In the genomic region with DNA sequence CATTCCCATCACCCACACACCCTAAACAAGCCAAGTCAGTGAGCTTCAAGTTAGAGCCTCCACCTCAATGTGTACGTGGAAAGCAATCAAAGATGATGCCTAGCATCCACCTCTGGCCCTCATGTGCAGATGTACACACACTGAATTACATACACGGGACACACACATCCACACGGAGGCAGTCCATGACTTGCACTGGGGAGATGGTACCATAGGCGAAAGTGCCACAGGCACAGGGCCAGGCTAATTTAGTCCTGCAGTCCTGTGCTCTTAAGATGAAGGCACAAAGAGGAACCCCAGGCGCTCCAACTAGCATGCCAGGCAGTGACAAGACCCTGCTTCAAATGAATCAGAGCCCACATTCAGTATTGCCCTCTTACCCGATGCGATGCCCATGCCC, we compare ENCODE assay signal across 18 mouse cellular contexts.
"Had no signal": no experiment of that assay in that cellular context is flagged by ENCODE, and none has a peak within 500 bp of the region (broad histone marks: within the 10 kb centered on the region; RNA-seq: fewer than 3 reads in every experiment).

No protein-coding gene starts in this region.

- H3K9me3 ChIP-seq: midbrain, embryonic 10.5 days; midbrain, embryonic 12.5 days; neural tube, embryonic 13.5 days; neural tube, embryonic 15.5 days had no signal

- H3K27me3 ChIP-seq: midbrain, embryonic 12.5 days; neural tube, embryonic 13.5 days; neural tube, embryonic 15.5 days had no signal

- H3K4me2 ChIP-seq: lung, embryonic 14.5 days; midbrain, embryonic 12.5 days; neural tube, embryonic 13.5 days; neural tube, embryonic 15.5 days had no signal

- H3K9ac ChIP-seq: lung, embryonic 14.5 days; midbrain, embryonic 12.5 days; neural tube, embryonic 13.5 days; neural tube, embryonic 15.5 days had no signal

- H3K4me1 ChIP-seq: midbrain, embryonic 10.5 days; midbrain, embryonic 12.5 days; neural tube, embryonic 13.5 days; neural tube, embryonic 15.5 days had no signal

- H3K27ac ChIP-seq: midbrain, embryonic 10.5 days; midbrain, embryonic 12.5 days; neural tube, embryonic 13.5 days; neural tube, embryonic 15.5 days had no signal

- H3K4me3 ChIP-seq: midbrain, embryonic 10.5 days; midbrain, embryonic 12.5 days; myocyte; neural tube, embryonic 13.5 days; neural tube, embryonic 15.5 days had no signal

- DNase-seq: lung, embryonic 14.5 days; lung, postnatal 10 days; lung, postnatal 4 days; midbrain, embryonic 14.5 days; retina, postnatal 1 day; right cerebral cortex, adult 18-20 months; right cerebral cortex, postnatal 25 days; right cerebral cortex, postnatal 4 days; spleen, adult 18-20 months; thymus, adult 18-20 months; thymus, postnatal 14 days; thymus, postnatal 36 days had no signal

- ATAC-seq: midbrain, embryonic 16.5 days had no signal
